Mouse (Mus musculus) intestine, postnatal 0 days (tissue): ENCODE results near the gene Cog8. TPM values are rescaled to one million over a fixed set of nuclear protein-coding genes. Genes with fewer than 3 reads are reported as not detected.

Experiments
- ATAC-seq: fragments of 200-750 bp; cut with Nextera tagmentation; 2 replicates; pipeline ENCODE4 v1.8.0; 2017; ENCODE audit warnings: mild to moderate bottlenecking, moderate TSS enrichment, moderate library complexity
- H3K27ac ChIP-seq: fragments of 300-500 bp; sonication (generic); 2 replicates; pipeline ENCODE4 v1.5.1; 2014; ENCODE audit warnings: mild to moderate bottlenecking, low read depth, low read length, moderate library complexity
- H3K27me3 ChIP-seq: fragments of 300-500 bp; sonication (generic); replicated peaks from 2 replicates; pipeline ENCODE4 v1.6.1; 2014; ENCODE audit warnings: low read length, mixed read lengths; ENCODE audit not compliant: control insufficient read depth, insufficient read depth
- H3K36me3 ChIP-seq: fragments of 300-500 bp; sonication (generic); 2 replicates; pipeline ENCODE4 v1.6.1; 2014; ENCODE audit warnings: mild to moderate bottlenecking, moderate library complexity; ENCODE audit not compliant: control insufficient read depth, insufficient read depth
- H3K4me1 ChIP-seq: fragments of 300-500 bp; sonication (generic); replicated peaks from 2 replicates; pipeline ENCODE4 v1.6.1; 2014; ENCODE audit warnings: antibody characterized with exemption, low read length, mixed read lengths; ENCODE audit not compliant: control insufficient read depth, insufficient read depth
- H3K4me2 ChIP-seq: fragments of 300-500 bp; sonication (generic); replicated peaks from 2 replicates; pipeline ENCODE4 v1.6.1; 2014; ENCODE audit warnings: low read depth, mild to moderate bottlenecking, moderate library complexity
- H3K4me3 ChIP-seq: fragments of 300-500 bp; sonication (generic); 2 replicates; pipeline ENCODE4 v1.5.1; 2014; ENCODE audit warnings: low read depth, low read length
- H3K9ac ChIP-seq: fragments of 300-500 bp; sonication (generic); 2 replicates; pipeline ENCODE4 v1.6.1; 2014; ENCODE audit warnings: mild to moderate bottlenecking, low read depth, low read length
- H3K9me3 ChIP-seq: fragments of 300-500 bp; sonication (generic); 2 replicates; pipeline ENCODE4 v1.6.1; 2016; ENCODE audit warnings: mixed run types; ENCODE audit not compliant: control insufficient read depth
- CTCF ChIP-seq: sonication (generic); IDR thresholded peaks from 2 replicates; pipeline ENCODE4 v1.5.1; 2016; ENCODE audit warnings: low read depth, mild to moderate bottlenecking, control low read depth, antibody characterized with exemption, moderate library complexity
- WGBS: fragments of 180-500 bp; shearing (Covaris S2); extraction: QIAGEN DNeasy Blood & Tissue Kit; methylation state at CpG from one replicate; pipeline ENCODE4 v1.1.7; 2014; 5-methylcytosine and 5-hydroxymethylcytosine counted together
- polyA plus RNA-seq: library from polyadenylated mRNA; unstranded; fragments of >200 nt; fragmentation: Nextera tagmentation; extraction: Ambion mirVana; gene quantifications from 2 replicates; pipeline ENCODE4 v1.2.1, GENCODE M21; 2015

Gene Cog8
- polyA plus RNA-seq, 1 experiment from 2014 or later = 21.6 TPM

GRCm38 (mm10) chr8:107065511-107066496 lies 9.3 kb upstream of the Cog8 start, which contains the start of gene Tmed6:
Tmed6 (minus strand) TSS chr8:107065644.
- peaks cover 17% of the 10 kb centered on the region for H3K36me3 ChIP-seq
- peak; percentile 63 for ATAC-seq
- no peaks in the 10 kb centered on the region for H3K27me3 ChIP-seq
- H3K9ac ChIP-seq = no peak within 1 kb of the TSS
- H3K4me3 ChIP-seq = no peak within 1 kb of the TSS
- H3K27ac ChIP-seq = no peak within 1 kb of the TSS
- peak within 1 kb of the TSS; percentile 52 for H3K4me2 ChIP-seq
- 37% methylated on average over 17 of the region's 17 CpGs for WGBS
- no peaks in the 10 kb centered on the region for H3K4me1 ChIP-seq
- H3K9me3 ChIP-seq = no peaks in the 10 kb centered on the region
- no peak for TF ChIP-seq CTCF

- Histone ChIP-seq H3K9me3 (no peaks in the 10 kb centered on the region), H3K4me2 (no peak overlapping the region), H3K4me1 (no peaks in the 10 kb centered on the region), H3K9ac (no peak overlapping the region), H3K4me3 (no peak overlapping the region), H3K36me3 (no peaks in the 10 kb centered on the region), H3K27me3 (no peaks in the 10 kb centered on the region), H3K27ac (no peak overlapping the region)
- no peak for ATAC-seq
- WGBS = 87% methylated on average over 1 of the region's 1 CpGs
- no peak for TF ChIP-seq CTCF
Measured at GRCm38 (mm10) chr8:107062613-107063012, 6.1 kb upstream of the Cog8 start.

GRCm38 (mm10) chr8:107056973-107057369 lies 482 bp upstream of the Cog8 start:
- Histone ChIP-seq H3K9me3 (no peaks in the 10 kb centered on the region), H3K27me3 (no peaks in the 10 kb centered on the region), H3K27ac (peak overlapping the region; percentile 22), H3K4me3 (peak overlapping the region; percentile 99), H3K4me1 (0 out of 2 replicates have a peak, but pooled peaks cover 5% of the 10 kb centered on the region), H3K36me3 (peaks cover 19% of the 10 kb centered on the region), H3K9ac (peak overlapping the region; percentile 92), H3K4me2 (peak overlapping the region; percentile 83)
- ATAC-seq = peak; percentile 55
- 2% methylated on average over 33 of the region's 33 CpGs for WGBS
- peak; percentile 34; the same call in 1 of the 2 replicates for TF ChIP-seq CTCF

- Histone ChIP-seq H3K36me3 (peaks cover 34% of the 10 kb centered on the region), H3K9ac (no peak overlapping the region), H3K9me3 (no peaks in the 10 kb centered on the region), H3K27me3 (no peaks in the 10 kb centered on the region), H3K4me3 (no peak overlapping the region), H3K4me1 (no peaks in the 10 kb centered on the region), H3K4me2 (no peak overlapping the region), H3K27ac (no peak overlapping the region)
- 97% methylated on average over 8 of the region's 8 CpGs for WGBS
- TF ChIP-seq CTCF = no peak
- no peak for ATAC-seq
Measured at GRCm38 (mm10) chr8:107052046-107052445, 4.4 kb downstream of the Cog8 start.

GRCm38 (mm10) chr8:107049480-107049879 lies 7.0 kb downstream of the Cog8 start:
- Histone ChIP-seq H3K4me2 (peak overlapping the region; percentile 91), H3K27me3 (no peaks in the 10 kb centered on the region), H3K9ac (no peak overlapping the region), H3K36me3 (peaks cover 52% of the 10 kb centered on the region), H3K27ac (no peak overlapping the region), H3K9me3 (no peaks in the 10 kb centered on the region), H3K4me1 (no peaks in the 10 kb centered on the region), H3K4me3 (no peak overlapping the region)
- 95% methylated on average over 4 of the region's 4 CpGs for WGBS
- no peak for ATAC-seq
- no peak for TF ChIP-seq CTCF

GRCm38 (mm10) chr8:107048061-107048941 lies 8.2 kb downstream of the Cog8 start, which contains the start of gene Pdf:
Pdf (minus strand) TSS chr8:107048614.
- H3K4me2 ChIP-seq = peak within 1 kb of the TSS; percentile 91
- no peaks in the 10 kb centered on the region for H3K27me3 ChIP-seq
- H3K9ac ChIP-seq = peak within 1 kb of the TSS; percentile 81
- peaks cover 55% of the 10 kb centered on the region for H3K36me3 ChIP-seq
- H3K27ac ChIP-seq = peak within 1 kb of the TSS; percentile 86
- H3K4me1 ChIP-seq = no peaks in the 10 kb centered on the region
- peak; percentile 26; the same call in 1 of the 2 replicates for TF ChIP-seq CTCF
- 2% methylated on average over 81 of the region's 87 CpGs for WGBS
- peak; percentile 80 for ATAC-seq
- no peaks in the 10 kb centered on the region for H3K9me3 ChIP-seq
- peak within 1 kb of the TSS; percentile 87 for H3K4me3 ChIP-seq
